ENCODE assay signal across 22 mouse cellular contexts in genomic region chr10:42117523-42117922, GRCm38 (mm10).
DNase-seq lines count a peak whose midpoint lies in the region; ATAC-seq lines count a peak whose summit lies in the region.
"Had no signal": no experiment of that assay in that cellular context is flagged by ENCODE, and none has a peak within 500 bp of the region (broad histone marks: within the 10 kb centered on the region; RNA-seq: fewer than 3 reads in every experiment).

No protein-coding gene starts in this region.

- no peak overlapping the region for H3K27ac ChIP-seq in neural tube, embryonic 15.5 days (replicated peaks)
- H3K27ac ChIP-seq: embryonic facial prominence, embryonic 10.5 days; embryonic facial prominence, embryonic 12.5 days; forebrain, embryonic 13.5 days; forebrain, embryonic 15.5 days had no signal

- no peak for ATAC-seq in neural tube, embryonic 15.5 days (ENCODE audit: low FRiP score)
- ATAC-seq: activated CD4-positive, CD25-positive, alpha-beta regulatory T cell, adult 4 months; CD4-positive, CD25-positive, alpha-beta regulatory T cell, adult 4 months; forebrain, embryonic 13.5 days; forebrain, embryonic 15.5 days; forebrain, postnatal 0 days; Patski had no signal

- 94% methylated on average over 5 of the region's 5 CpGs for WGBS in neural tube, embryonic 15.5 days

- no peaks in the 10 kb centered on the region for H3K9me3 ChIP-seq in neural tube, embryonic 15.5 days (replicated peaks)
- H3K9me3 ChIP-seq: embryonic facial prominence, embryonic 10.5 days; forebrain, embryonic 13.5 days; forebrain, embryonic 15.5 days had no signal

- no peaks in the 10 kb centered on the region for H3K27me3 ChIP-seq in neural tube, embryonic 15.5 days (replicated peaks)
- H3K27me3 ChIP-seq: CH12.LX; embryonic facial prominence, embryonic 12.5 days; forebrain, embryonic 13.5 days; forebrain, embryonic 15.5 days; Patski had no signal

- 0 out of 2 replicates have a peak, but pooled peaks cover 4% of the 10 kb centered on the region for H3K4me1 ChIP-seq in neural tube, embryonic 15.5 days
- H3K4me1 ChIP-seq: forebrain, embryonic 13.5 days had no signal

- H3K4me2 ChIP-seq in neural tube, embryonic 15.5 days: no peak overlapping the region
- H3K4me2 ChIP-seq: embryonic facial prominence, embryonic 12.5 days; forebrain, embryonic 13.5 days; forebrain, embryonic 15.5 days had no signal

- DNase-seq in cerebellum, adult 11 months: peak; percentile 35
- DNase-seq in cerebellum, postnatal 4 days (ENCODE audit: low spot score in 2 of 2): no peak
- DNase-seq in heart, adult 11 months: peak; percentile 87
- no peak for DNase-seq in heart, adult 18-20 months
- peak; percentile 64 for DNase-seq in cerebellum, adult 9-10 months
- DNase-seq in cerebellum, postnatal 10 days: peak; percentile 42 to 47
- no peak for DNase-seq in embryo, embryonic 9.5 days (ENCODE audit: extremely low spot score)
- DNase-seq: adrenal gland, adult 8-10 months; adrenal gland, postnatal 14 days; B cell, adult 2 months; embryo, embryonic 11 days; forebrain, postnatal 0 days had no signal

- no peak overlapping the region for H3K9ac ChIP-seq in neural tube, embryonic 15.5 days (replicated peaks)
- H3K9ac ChIP-seq: embryonic facial prominence, embryonic 12.5 days; forebrain, embryonic 13.5 days; forebrain, embryonic 15.5 days; forebrain, postnatal 0 days had no signal

- H3K4me3 ChIP-seq in neural tube, embryonic 15.5 days (replicated peaks): no peak overlapping the region
- H3K4me3 ChIP-seq: embryonic facial prominence, embryonic 10.5 days; embryonic facial prominence, embryonic 12.5 days; forebrain, embryonic 13.5 days; forebrain, embryonic 15.5 days had no signal

- no peaks in the 10 kb centered on the region for H3K36me3 ChIP-seq in neural tube, embryonic 15.5 days
- H3K36me3 ChIP-seq: embryonic facial prominence, embryonic 10.5 days; embryonic facial prominence, embryonic 12.5 days; forebrain, embryonic 15.5 days; G1E had no signal

Comparison
In these comparisons a context has a peak if more than half of its experiments do, and no peak if none do; other contexts are left out.
1. DNase-seq: peak in cerebellum, adult 11 months (single experiment), heart, adult 11 months (single experiment), cerebellum, adult 9-10 months (single experiment) and cerebellum, postnatal 10 days (2 of 2); none in cerebellum, postnatal 4 days (0 of 2), heart, adult 18-20 months (0 of 2) and embryo, embryonic 9.5 days (single experiment).